Mouse (Mus musculus) intestine, postnatal 0 days (tissue): ENCODE data around the gene Kmt2d. TPM values are rescaled to one million over a fixed set of nuclear protein-coding genes. Genes with fewer than 3 reads are reported as not detected.
A peak's percentile ranks its signal among the peaks of the same experiment; 100 is the strongest.

Experiments
- ATAC-seq: fragments of 200-750 bp; cut with Nextera tagmentation; 2 replicates; pipeline ENCODE4 v1.8.0; 2017; ENCODE audit warnings: mild to moderate bottlenecking, moderate TSS enrichment, moderate library complexity
- H3K27ac ChIP-seq: fragments of 300-500 bp; sonication (generic); 2 replicates; pipeline ENCODE4 v1.5.1; 2014; ENCODE audit warnings: mild to moderate bottlenecking, low read depth, low read length, moderate library complexity
- H3K27me3 ChIP-seq: fragments of 300-500 bp; sonication (generic); replicated peaks from 2 replicates; pipeline ENCODE4 v1.6.1; 2014; ENCODE audit warnings: low read length, mixed read lengths; ENCODE audit not compliant: control insufficient read depth, insufficient read depth
- H3K36me3 ChIP-seq: fragments of 300-500 bp; sonication (generic); 2 replicates; pipeline ENCODE4 v1.6.1; 2014; ENCODE audit warnings: mild to moderate bottlenecking, moderate library complexity; ENCODE audit not compliant: control insufficient read depth, insufficient read depth
- H3K4me1 ChIP-seq: fragments of 300-500 bp; sonication (generic); replicated peaks from 2 replicates; pipeline ENCODE4 v1.6.1; 2014; ENCODE audit warnings: antibody characterized with exemption, low read length, mixed read lengths; ENCODE audit not compliant: control insufficient read depth, insufficient read depth
- H3K4me2 ChIP-seq: fragments of 300-500 bp; sonication (generic); replicated peaks from 2 replicates; pipeline ENCODE4 v1.6.1; 2014; ENCODE audit warnings: low read depth, mild to moderate bottlenecking, moderate library complexity
- H3K4me3 ChIP-seq: fragments of 300-500 bp; sonication (generic); 2 replicates; pipeline ENCODE4 v1.5.1; 2014; ENCODE audit warnings: low read depth, low read length
- H3K9ac ChIP-seq: fragments of 300-500 bp; sonication (generic); 2 replicates; pipeline ENCODE4 v1.6.1; 2014; ENCODE audit warnings: mild to moderate bottlenecking, low read depth, low read length
- H3K9me3 ChIP-seq: fragments of 300-500 bp; sonication (generic); 2 replicates; pipeline ENCODE4 v1.6.1; 2016; ENCODE audit warnings: mixed run types; ENCODE audit not compliant: control insufficient read depth
- CTCF ChIP-seq: sonication (generic); IDR thresholded peaks from 2 replicates; pipeline ENCODE4 v1.5.1; 2016; ENCODE audit warnings: low read depth, mild to moderate bottlenecking, control low read depth, antibody characterized with exemption, moderate library complexity
- WGBS: fragments of 180-500 bp; shearing (Covaris S2); extraction: QIAGEN DNeasy Blood & Tissue Kit; methylation state at CpG from one replicate; pipeline ENCODE4 v1.1.7; 2014; 5-methylcytosine and 5-hydroxymethylcytosine counted together
- polyA plus RNA-seq: library from polyadenylated mRNA; unstranded; fragments of >200 nt; fragmentation: Nextera tagmentation; extraction: Ambion mirVana; gene quantifications from 2 replicates; pipeline ENCODE4 v1.2.1, GENCODE M21; 2015

The Kmt2d gene
- polyA plus RNA-seq, 1 experiment from 2014 or later: 5.3 TPM

DNA sequence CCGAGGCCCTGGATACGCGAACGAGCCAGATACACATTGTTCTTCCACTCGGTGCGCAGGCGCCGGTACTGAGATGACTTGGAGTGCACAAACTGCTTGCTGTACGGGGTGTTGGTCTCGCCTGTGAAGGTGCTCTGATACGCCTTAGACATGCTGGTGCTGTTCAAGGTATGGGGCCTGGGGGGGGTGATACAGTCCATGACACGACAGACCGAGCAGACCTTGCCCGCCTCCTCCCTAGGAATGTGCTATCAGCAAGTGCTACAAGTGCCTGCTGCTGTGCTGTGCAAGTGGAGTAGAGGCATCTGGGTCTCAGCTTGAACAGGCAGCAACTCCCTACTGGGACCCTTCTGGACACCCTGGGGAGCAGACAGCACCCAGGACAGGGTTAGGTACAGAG, 35.7 kb downstream of the Kmt2d start:
- Histone ChIP-seq H3K36me3 (peaks cover 76% of the 10 kb centered on the region), H3K9me3 (no peaks in the 10 kb centered on the region), H3K9ac (no peak overlapping the region), H3K4me3 (no peak overlapping the region), H3K27ac (no peak overlapping the region), H3K4me1 (no peaks in the 10 kb centered on the region), H3K27me3 (no peaks in the 10 kb centered on the region), H3K4me2 (no peak overlapping the region)
- 93% methylated on average over 14 of the region's 14 CpGs for WGBS
- ATAC-seq: no peak
- TF ChIP-seq CTCF: no peak

DNA sequence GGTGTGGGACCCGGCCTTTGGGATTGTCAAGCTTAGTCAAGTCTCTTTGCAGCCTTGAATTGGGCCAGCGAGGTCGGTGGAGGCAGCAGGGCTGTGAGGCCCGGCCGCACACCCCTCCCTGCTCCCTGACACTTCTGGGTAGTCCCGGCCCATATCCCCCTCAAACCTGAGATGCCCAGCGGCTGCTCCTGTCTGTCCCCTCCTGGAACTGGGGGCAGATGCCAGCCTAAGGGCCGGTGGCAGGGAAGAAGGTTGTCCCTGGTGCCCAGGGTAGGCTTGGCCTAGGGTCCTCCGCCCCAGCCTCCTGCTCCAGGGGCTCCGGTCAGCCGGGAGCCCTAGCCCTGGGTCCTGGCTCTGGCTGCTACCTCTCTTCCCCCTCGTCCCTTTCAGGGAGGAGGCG, 36.9 kb downstream of the Kmt2d start:
- Histone ChIP-seq H3K9ac (no peak overlapping the region), H3K4me3 (no peak overlapping the region), H3K36me3 (peaks cover 64% of the 10 kb centered on the region), H3K27me3 (no peaks in the 10 kb centered on the region), H3K9me3 (no peaks in the 10 kb centered on the region), H3K4me2 (no peak overlapping the region), H3K27ac (no peak overlapping the region; the same call in 1 of the 2 replicates), H3K4me1 (no peaks in the 10 kb centered on the region)
- no peak for TF ChIP-seq CTCF
- ATAC-seq: no peak
- 87% methylated on average over 10 of the region's 13 CpGs for WGBS

DNA sequence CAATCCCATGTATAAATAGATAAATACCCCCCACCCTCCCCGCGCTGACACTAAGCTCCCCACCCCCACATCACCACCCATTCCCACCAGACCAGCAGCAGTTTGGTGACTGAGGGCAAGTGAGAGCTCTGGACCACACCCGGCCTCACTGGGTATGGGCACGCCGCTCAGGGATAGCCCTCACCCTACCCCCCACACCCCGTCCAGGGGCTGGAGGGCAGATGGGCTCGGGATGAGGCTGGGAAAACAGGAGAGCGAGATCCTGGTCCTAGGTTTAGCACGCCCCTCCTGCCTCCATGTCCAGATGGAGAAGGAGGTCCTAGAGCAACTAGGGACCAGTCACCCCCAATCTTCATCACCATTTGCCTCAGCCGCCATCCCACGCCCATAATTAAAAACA, 37.7 kb downstream of the Kmt2d start:
- Histone ChIP-seq H3K9ac (no peak overlapping the region), H3K9me3 (no peaks in the 10 kb centered on the region), H3K4me2 (no peak overlapping the region), H3K36me3 (peaks cover 56% of the 10 kb centered on the region), H3K4me3 (no peak overlapping the region), H3K27me3 (no peaks in the 10 kb centered on the region), H3K27ac (no peak overlapping the region), H3K4me1 (no peaks in the 10 kb centered on the region)
- TF ChIP-seq CTCF: no peak
- no peak for ATAC-seq
- WGBS: 85% methylated on average over 11 of the region's 11 CpGs

DNA sequence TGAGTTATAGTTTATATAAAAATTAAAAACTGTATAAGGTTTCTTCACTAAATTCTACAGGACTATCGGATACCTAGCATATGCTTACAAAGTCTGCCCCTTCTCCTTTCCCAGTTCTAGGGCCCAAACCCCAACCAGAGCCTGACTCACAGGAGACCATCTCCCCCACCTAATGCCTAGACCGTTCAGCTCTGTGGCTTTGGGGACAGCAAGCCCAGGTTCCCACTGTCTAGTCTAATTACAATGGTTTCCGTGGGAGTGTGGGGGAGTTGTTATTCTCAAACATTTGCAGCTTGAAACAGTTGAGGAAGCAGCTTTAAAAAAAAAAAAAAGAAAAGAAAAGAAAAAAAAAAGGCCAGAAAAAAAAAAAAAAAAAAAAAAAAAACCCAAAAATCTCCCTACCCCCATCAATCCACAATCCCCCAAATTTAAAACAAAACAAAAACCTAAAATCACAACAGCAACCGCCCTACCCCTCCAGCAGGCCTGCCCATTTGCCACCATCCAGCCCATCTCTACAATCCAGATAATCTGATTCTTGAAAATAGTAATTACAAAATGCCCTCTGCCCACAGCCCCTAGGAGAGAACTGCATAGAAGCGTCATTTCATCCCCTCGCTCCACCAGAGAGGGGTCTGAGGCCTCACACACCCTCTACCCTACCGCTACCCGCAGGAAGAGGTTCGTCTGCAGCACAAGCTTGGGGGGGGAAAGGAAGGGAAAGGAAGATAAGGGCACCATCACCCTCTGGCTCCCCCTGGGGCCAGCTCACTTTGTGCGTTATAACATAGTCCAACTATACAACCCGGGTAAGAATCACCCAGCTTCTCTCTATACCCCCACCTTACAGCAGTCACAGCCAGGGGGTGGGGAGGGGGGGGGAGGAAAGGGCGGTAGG, 38.6 kb downstream of the Kmt2d start:
- 0 out of 2 replicates have a peak overlapping the region, but pooled peaks have one; percentile 95 for H3K27ac ChIP-seq
- H3K9ac ChIP-seq: no peak overlapping the region
- WGBS: 53% methylated on average over 12 of the region's 12 CpGs
- H3K9me3 ChIP-seq: no peaks in the 10 kb centered on the region
- no peaks in the 10 kb centered on the region for H3K27me3 ChIP-seq
- H3K4me2 ChIP-seq: peak overlapping the region; percentile 74
- peaks cover 54% of the 10 kb centered on the region for H3K36me3 ChIP-seq
- H3K4me3 ChIP-seq: no peak overlapping the region
- TF ChIP-seq CTCF: peak; percentile 47
- ATAC-seq: no peak
- no peaks in the 10 kb centered on the region for H3K4me1 ChIP-seq

DNA sequence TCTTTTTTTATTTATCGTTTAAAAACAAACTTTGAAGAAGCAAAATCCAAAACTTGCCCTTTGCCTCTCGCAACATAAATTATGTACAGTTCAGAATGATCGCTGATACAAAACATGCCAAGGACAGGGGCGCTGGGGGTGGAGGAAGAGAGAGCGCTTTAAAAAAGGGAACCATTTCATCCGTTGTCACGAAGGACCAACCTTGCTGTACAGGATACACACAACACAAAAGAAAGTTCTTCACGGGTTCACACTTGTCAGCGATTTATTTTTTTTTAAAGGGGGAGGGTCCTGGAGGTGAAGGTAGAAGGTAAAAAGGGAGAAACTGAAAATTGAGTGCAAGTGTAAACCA, 39.3 kb downstream of the Kmt2d start:
- Histone ChIP-seq H3K27me3 (no peaks in the 10 kb centered on the region), H3K27ac (peak overlapping the region; percentile 95), H3K4me2 (peak overlapping the region; percentile 74), H3K4me1 (no peaks in the 10 kb centered on the region), H3K9me3 (no peaks in the 10 kb centered on the region), H3K9ac (peak overlapping the region; percentile 89; the same call in 1 of the 2 replicates), H3K36me3 (peaks cover 47% of the 10 kb centered on the region), H3K4me3 (peak overlapping the region; percentile 86)
- ATAC-seq: peak; percentile 17; the same call in 1 of the 2 replicates
- 11% methylated on average over 9 of the region's 9 CpGs for WGBS
- TF ChIP-seq CTCF: no peak

DNA sequence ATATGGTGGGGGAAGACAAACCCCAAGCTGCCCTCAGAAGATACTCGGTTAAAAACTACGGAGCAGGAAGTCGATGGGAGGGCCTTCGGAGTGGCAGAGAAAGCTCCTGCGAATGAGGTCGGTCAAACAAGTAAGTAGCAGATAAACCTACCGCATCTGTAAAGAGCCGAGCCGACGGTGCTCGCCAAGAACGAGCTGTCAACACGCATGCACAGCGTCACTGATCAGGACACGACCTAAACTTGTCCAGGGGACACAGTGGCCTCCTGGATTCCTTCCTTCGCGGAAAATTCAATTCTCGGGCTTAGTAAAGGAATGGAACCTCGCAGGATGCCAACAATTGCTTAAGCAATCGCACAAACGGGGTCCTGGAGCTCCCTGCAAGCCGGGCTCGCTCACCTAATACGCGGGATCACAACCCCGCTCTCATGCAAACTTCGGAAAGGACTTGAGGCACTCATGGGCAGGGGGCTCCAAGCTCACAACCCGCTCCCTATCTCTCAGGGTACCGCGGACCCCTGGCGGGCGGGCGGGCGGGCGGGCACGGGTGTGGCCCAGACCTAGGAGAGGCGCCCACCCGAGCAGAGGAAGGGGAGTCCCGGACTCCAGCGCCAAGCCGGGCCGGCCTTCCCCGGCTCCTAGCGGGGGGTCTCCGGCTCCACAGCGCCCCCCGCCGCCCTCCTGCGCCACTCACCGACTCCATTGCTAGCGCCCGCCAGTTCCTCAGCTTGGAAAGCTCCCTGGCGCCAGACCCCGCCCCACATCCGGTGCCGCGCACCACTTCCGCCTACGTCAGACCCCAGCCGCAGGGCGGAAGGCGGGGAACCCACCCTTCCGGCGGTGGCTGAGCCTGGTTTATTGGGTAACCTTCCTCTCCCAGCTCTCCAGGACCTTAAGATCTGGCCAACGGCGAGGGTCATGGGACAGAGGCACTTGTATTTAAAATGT, 40.0 kb downstream of the Kmt2d start, which contains the start of gene Prkag1:
Gene Prkag1, minus strand, starts transcription at position 786 of the 948 bp plus-strand sequence.
- H3K9me3 ChIP-seq: no peaks in the 10 kb centered on the region
- peak within 1 kb of the TSS; percentile 95 for H3K27ac ChIP-seq
- H3K36me3 ChIP-seq: peaks cover 41% of the 10 kb centered on the region
- ATAC-seq: peak; percentile 93
- peak; percentile 75 for TF ChIP-seq CTCF
- H3K4me3 ChIP-seq: peak within 1 kb of the TSS; percentile 86
- peak within 1 kb of the TSS; percentile 89 for H3K9ac ChIP-seq
- no peaks in the 10 kb centered on the region for H3K4me1 ChIP-seq
- peak within 1 kb of the TSS; percentile 74 for H3K4me2 ChIP-seq
- under 1% methylated on average over 65 of the region's 66 CpGs for WGBS
- no peaks in the 10 kb centered on the region for H3K27me3 ChIP-seq
